Mouse (Mus musculus) myocyte (in vitro differentiated cells): ENCODE results near the gene Mag.

Source experiments
- MAX ChIP-seq: IDR thresholded peaks from one replicate; pipeline ENCODE4 v1.6.1; 2011; ENCODE audit warnings: low read depth, mild to moderate bottlenecking, control low read depth
- POLR2A ChIP-seq: IDR thresholded peaks from one replicate; pipeline ENCODE4 v1.6.1; 2011; ENCODE audit warnings: low read depth, mild to moderate bottlenecking, control low read depth, moderate library complexity; ENCODE audit not compliant: insufficient read length
- SRF ChIP-seq: IDR thresholded peaks from one replicate; pipeline ENCODE4 v1.6.1; 2011; ENCODE audit warnings: low read depth; ENCODE audit not compliant: control insufficient read depth, insufficient read length
- TCF3 ChIP-seq: IDR thresholded peaks from one replicate; pipeline ENCODE4 v1.6.1; 2011; ENCODE audit warnings: low read depth, control low read depth; ENCODE audit not compliant: insufficient read length
- USF1 ChIP-seq: IDR thresholded peaks from one replicate; pipeline ENCODE4 v1.6.1; 2011; ENCODE audit warnings: low read depth, mild to moderate bottlenecking, control low read depth, moderate library complexity

DNA sequence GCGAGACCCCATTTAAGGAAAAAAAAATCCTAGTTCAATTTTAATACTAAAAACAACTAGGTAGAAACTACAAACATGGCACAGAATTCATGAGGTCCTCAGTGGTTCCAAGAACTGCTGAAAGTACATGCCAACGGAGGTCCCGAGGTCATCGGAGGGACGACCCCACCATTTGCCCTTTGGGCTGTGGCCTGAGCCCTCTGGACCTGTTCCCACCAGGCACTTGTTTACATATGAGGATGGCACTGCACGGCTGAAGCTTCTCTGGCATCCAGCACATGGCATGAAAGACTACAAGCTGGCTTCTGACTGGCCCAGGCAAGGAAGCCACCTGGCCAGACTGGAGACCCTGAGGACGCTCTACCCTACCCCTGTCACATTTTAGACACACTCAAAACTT is 49.7 kb upstream of the Mag start:
- TF ChIP-seq TCF3 (no peak), POLR2A (no peak), USF1 (no peak), SRF (no peak), MAX (no peak)
